Mouse (Mus musculus): ENCODE results near the gene Mtrr. TPM values are rescaled to one million over a fixed set of nuclear protein-coding genes. Genes with fewer than 3 reads are reported as not detected.

The Mtrr gene
- total RNA-seq (2017): 16.6 and 21.5 TPM in 2 replicates

- peak; percentile 96 for ATAC-seq (replicated peaks in 1 of 2; ENCODE audit: insufficient read depth in 1 of 2, low FRiP score in 2 of 2, low TSS enrichment in 1 of 2, low read depth in 1 of 2, poor library complexity in 2 of 2, severe bottlenecking in 2 of 2)
Measured at GRCm38 (mm10) chr13:68581747-68582516, at the start of gene Mtrr, which contains the start of gene Fastkd3. Mtrr (minus strand) TSS chr13:68582149. Fastkd3 (plus strand) TSS chr13:68582234.

GRCm38 (mm10) chr13:68627041-68627440 is 45.1 kb upstream of the Mtrr start:
- no peak for ATAC-seq (replicated peaks in 1 of 2; ENCODE audit: insufficient read depth in 1 of 2, low FRiP score in 2 of 2, low TSS enrichment in 1 of 2, low read depth in 1 of 2, poor library complexity in 2 of 2, severe bottlenecking in 2 of 2)

- no peak for ATAC-seq (replicated peaks in 1 of 2; ENCODE audit: insufficient read depth in 1 of 2, low FRiP score in 2 of 2, low TSS enrichment in 1 of 2, low read depth in 1 of 2, poor library complexity in 2 of 2, severe bottlenecking in 2 of 2)
Measured at GRCm38 (mm10) chr13:68622792-68623191, 40.8 kb upstream of the Mtrr start.

GRCm38 (mm10) chr13:68607652-68608405 is 25.9 kb upstream of the Mtrr start:
- ATAC-seq (replicated peaks in 1 of 2; ENCODE audit: insufficient read depth in 1 of 2, low FRiP score in 2 of 2, low TSS enrichment in 1 of 2, low read depth in 1 of 2, poor library complexity in 2 of 2, severe bottlenecking in 2 of 2): peak in 1 of 2 experiments; percentile 34; a peak in 1 of 4 replicates

- ATAC-seq (replicated peaks in 1 of 2; ENCODE audit: insufficient read depth in 1 of 2, low FRiP score in 2 of 2, low TSS enrichment in 1 of 2, low read depth in 1 of 2, poor library complexity in 2 of 2, severe bottlenecking in 2 of 2): 0 out of 4 replicates have a peak, but pooled peaks of 1 of the 2 experiments have one; percentile 14
Measured at GRCm38 (mm10) chr13:68605689-68606126, 23.8 kb upstream of the Mtrr start.

GRCm38 (mm10) chr13:68603085-68603484 is 21.1 kb upstream of the Mtrr start:
- ATAC-seq (replicated peaks in 1 of 2; ENCODE audit: insufficient read depth in 1 of 2, low FRiP score in 2 of 2, low TSS enrichment in 1 of 2, low read depth in 1 of 2, poor library complexity in 2 of 2, severe bottlenecking in 2 of 2): no peak

- peak; percentile 52 to 66; a peak in 2 of 4 replicates for ATAC-seq (replicated peaks in 1 of 2; ENCODE audit: insufficient read depth in 1 of 2, low FRiP score in 2 of 2, low TSS enrichment in 1 of 2, low read depth in 1 of 2, poor library complexity in 2 of 2, severe bottlenecking in 2 of 2)
Measured at GRCm38 (mm10) chr13:68601184-68601583, 19.2 kb upstream of the Mtrr start.

- no peak for ATAC-seq (replicated peaks in 1 of 2; ENCODE audit: insufficient read depth in 1 of 2, low FRiP score in 2 of 2, low TSS enrichment in 1 of 2, low read depth in 1 of 2, poor library complexity in 2 of 2, severe bottlenecking in 2 of 2)
Measured at GRCm38 (mm10) chr13:68598953-68599352, 17.0 kb upstream of the Mtrr start.

- no peak for ATAC-seq (replicated peaks in 1 of 2; ENCODE audit: insufficient read depth in 1 of 2, low FRiP score in 2 of 2, low TSS enrichment in 1 of 2, low read depth in 1 of 2, poor library complexity in 2 of 2, severe bottlenecking in 2 of 2)
Measured at GRCm38 (mm10) chr13:68597667-68598066, 15.7 kb upstream of the Mtrr start.

GRCm38 (mm10) chr13:68597199-68597598 is 15.2 kb upstream of the Mtrr start, which contains the start of gene 1700001L19Rik:
1700001L19Rik (plus strand) TSS chr13:68597421.
- ATAC-seq (replicated peaks in 1 of 2; ENCODE audit: insufficient read depth in 1 of 2, low FRiP score in 2 of 2, low TSS enrichment in 1 of 2, low read depth in 1 of 2, poor library complexity in 2 of 2, severe bottlenecking in 2 of 2): no peak

GRCm38 (mm10) chr13:68593797-68594196 is 11.8 kb upstream of the Mtrr start:
- no peak for ATAC-seq (replicated peaks in 1 of 2; ENCODE audit: insufficient read depth in 1 of 2, low FRiP score in 2 of 2, low TSS enrichment in 1 of 2, low read depth in 1 of 2, poor library complexity in 2 of 2, severe bottlenecking in 2 of 2)

- no peak for ATAC-seq (replicated peaks in 1 of 2; ENCODE audit: insufficient read depth in 1 of 2, low FRiP score in 2 of 2, low TSS enrichment in 1 of 2, low read depth in 1 of 2, poor library complexity in 2 of 2, severe bottlenecking in 2 of 2)
Measured at GRCm38 (mm10) chr13:68588352-68588751, 6.4 kb upstream of the Mtrr start.

GRCm38 (mm10) chr13:68585441-68585840 is 3.5 kb upstream of the Mtrr start:
- no peak for ATAC-seq (replicated peaks in 1 of 2; ENCODE audit: insufficient read depth in 1 of 2, low FRiP score in 2 of 2, low TSS enrichment in 1 of 2, low read depth in 1 of 2, poor library complexity in 2 of 2, severe bottlenecking in 2 of 2)

GRCm38 (mm10) chr13:68583961-68584360 is 2.0 kb upstream of the Mtrr start:
- no peak for ATAC-seq (replicated peaks in 1 of 2; ENCODE audit: insufficient read depth in 1 of 2, low FRiP score in 2 of 2, low TSS enrichment in 1 of 2, low read depth in 1 of 2, poor library complexity in 2 of 2, severe bottlenecking in 2 of 2)

- ATAC-seq (replicated peaks in 1 of 2; ENCODE audit: insufficient read depth in 1 of 2, low FRiP score in 2 of 2, low TSS enrichment in 1 of 2, low read depth in 1 of 2, poor library complexity in 2 of 2, severe bottlenecking in 2 of 2): no peak
Measured at GRCm38 (mm10) chr13:68582517-68582780, 500 bp upstream of the Mtrr start.

GRCm38 (mm10) chr13:68581086-68581740 is 736 bp downstream of the Mtrr start:
- ATAC-seq (replicated peaks in 1 of 2; ENCODE audit: insufficient read depth in 1 of 2, low FRiP score in 2 of 2, low TSS enrichment in 1 of 2, low read depth in 1 of 2, poor library complexity in 2 of 2, severe bottlenecking in 2 of 2): 0 out of 4 replicates have a peak, but pooled peaks of 1 of the 2 experiments have one; percentile 6

- no peak for ATAC-seq (replicated peaks in 1 of 2; ENCODE audit: insufficient read depth in 1 of 2, low FRiP score in 2 of 2, low TSS enrichment in 1 of 2, low read depth in 1 of 2, poor library complexity in 2 of 2, severe bottlenecking in 2 of 2)
Measured at GRCm38 (mm10) chr13:68577945-68578344, 4.0 kb downstream of the Mtrr start.

GRCm38 (mm10) chr13:68574398-68574797 is 7.6 kb downstream of the Mtrr start:
- ATAC-seq (replicated peaks in 1 of 2; ENCODE audit: insufficient read depth in 1 of 2, low FRiP score in 2 of 2, low TSS enrichment in 1 of 2, low read depth in 1 of 2, poor library complexity in 2 of 2, severe bottlenecking in 2 of 2): no peak
